Mouse (Mus musculus) midbrain, embryonic 14.5 days (tissue): ENCODE results near the gene Pibf1. TPM values are rescaled to one million over a fixed set of nuclear protein-coding genes. Genes with fewer than 3 reads are reported as not detected.
A peak's percentile ranks its signal among the peaks of the same experiment; 100 is the strongest.

Experiments
- ATAC-seq: fragments of 200-750 bp; cut with Nextera tagmentation; 2 replicates; pipeline ENCODE4 v1.8.0; 2017; ENCODE audit warnings: moderate number of reproducible peaks, moderate library complexity; ENCODE audit not compliant: low FRiP score, low TSS enrichment
- DNase-seq: peaks from one replicate; pipeline ENCODE4 v3.0.0-alpha.2; 2015
- H3K27ac ChIP-seq: fragments of 300-500 bp; sonication (generic); replicated peaks from 2 replicates; pipeline ENCODE4 v1.5.1; 2014; ENCODE audit warnings: mild to moderate bottlenecking, low read depth, low read length, moderate library complexity
- H3K27me3 ChIP-seq: fragments of 300-500 bp; sonication (generic); 2 replicates; pipeline ENCODE4 v1.6.1; 2014; ENCODE audit warnings: low read length, control low read depth, mixed read lengths; ENCODE audit not compliant: control insufficient read depth, insufficient read depth
- H3K36me3 ChIP-seq: fragments of 300-500 bp; sonication (generic); 2 replicates; pipeline ENCODE4 v1.6.1; 2014; ENCODE audit warnings: low read length, control low read depth; ENCODE audit not compliant: control insufficient read depth, insufficient read depth
- H3K4me1 ChIP-seq: fragments of 300-500 bp; sonication (generic); 2 replicates; pipeline ENCODE4 v1.6.1; 2014; ENCODE audit warnings: mild to moderate bottlenecking, antibody characterized with exemption, low read length, control low read depth; ENCODE audit not compliant: control insufficient read depth, insufficient read depth
- H3K4me2 ChIP-seq: fragments of 300-500 bp; sonication (generic); 2 replicates; pipeline ENCODE4 v1.6.1; 2014; ENCODE audit warnings: mild to moderate bottlenecking, low read length, moderate library complexity
- H3K4me3 ChIP-seq: fragments of 300-500 bp; sonication (generic); replicated peaks from 2 replicates; pipeline ENCODE4 v1.5.1; 2014; ENCODE audit warnings: low read depth, low read length
- H3K9ac ChIP-seq: fragments of 300-500 bp; sonication (generic); replicated peaks from 2 replicates; pipeline ENCODE4 v1.6.1; 2014; ENCODE audit warnings: mild to moderate bottlenecking, low read length, moderate library complexity
- H3K9me3 ChIP-seq: fragments of 300-500 bp; sonication (generic); 2 replicates; pipeline ENCODE4 v1.6.1; 2016; ENCODE audit warnings: low read length, control low read depth, mixed read lengths; ENCODE audit not compliant: control insufficient read depth
- WGBS: fragments of 180-500 bp; shearing (Covaris S2); extraction: QIAGEN DNeasy Blood & Tissue Kit; methylation state at CpG from one replicate; pipeline ENCODE4 v1.1.7; 2014; 5-methylcytosine and 5-hydroxymethylcytosine counted together
- polyA plus RNA-seq: library from polyadenylated mRNA; unstranded; fragments of >200 nt; fragmentation: Nextera tagmentation; extraction: Ambion mirVana; gene quantifications from 2 replicates; pipeline ENCODE4 v1.2.1, GENCODE M21; 2014

The Pibf1 gene
- polyA plus RNA-seq, 1 experiment from 2014 or later = 19.3 TPM

DNA sequence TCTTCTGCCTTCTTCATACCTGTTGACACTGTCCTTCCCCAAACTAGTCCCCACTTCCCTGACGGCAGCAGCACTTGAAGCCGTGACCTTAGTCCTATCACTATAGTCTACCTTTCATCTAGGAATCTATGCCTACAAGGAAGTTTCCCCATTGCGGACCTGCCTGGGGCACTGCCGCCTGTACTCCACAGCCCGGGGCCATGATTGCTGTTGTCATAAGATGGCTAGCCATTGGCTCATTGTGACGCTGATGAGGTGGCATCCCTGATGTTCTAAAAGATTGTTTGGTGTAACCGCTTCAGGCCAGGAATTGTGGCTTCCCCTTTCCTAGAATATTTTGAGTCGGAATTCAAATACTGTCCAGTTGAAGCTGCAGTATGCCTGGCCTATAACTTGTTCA, 195.2 kb downstream of the Pibf1 start:
- H3K36me3 ChIP-seq = no peaks in the 10 kb centered on the region
- DNase-seq (no peak), ATAC-seq (no peak)
- peaks cover 22% of the 10 kb centered on the region for H3K27me3 ChIP-seq
- H3K4me2 ChIP-seq = no peak overlapping the region
- H3K9ac ChIP-seq = no peak overlapping the region
- no peak overlapping the region for H3K4me3 ChIP-seq
- 90% methylated on average over 8 of the region's 8 CpGs for WGBS
- no peaks in the 10 kb centered on the region for H3K4me1 ChIP-seq
- H3K27ac ChIP-seq = no peak overlapping the region
- H3K9me3 ChIP-seq = no peaks in the 10 kb centered on the region

DNA sequence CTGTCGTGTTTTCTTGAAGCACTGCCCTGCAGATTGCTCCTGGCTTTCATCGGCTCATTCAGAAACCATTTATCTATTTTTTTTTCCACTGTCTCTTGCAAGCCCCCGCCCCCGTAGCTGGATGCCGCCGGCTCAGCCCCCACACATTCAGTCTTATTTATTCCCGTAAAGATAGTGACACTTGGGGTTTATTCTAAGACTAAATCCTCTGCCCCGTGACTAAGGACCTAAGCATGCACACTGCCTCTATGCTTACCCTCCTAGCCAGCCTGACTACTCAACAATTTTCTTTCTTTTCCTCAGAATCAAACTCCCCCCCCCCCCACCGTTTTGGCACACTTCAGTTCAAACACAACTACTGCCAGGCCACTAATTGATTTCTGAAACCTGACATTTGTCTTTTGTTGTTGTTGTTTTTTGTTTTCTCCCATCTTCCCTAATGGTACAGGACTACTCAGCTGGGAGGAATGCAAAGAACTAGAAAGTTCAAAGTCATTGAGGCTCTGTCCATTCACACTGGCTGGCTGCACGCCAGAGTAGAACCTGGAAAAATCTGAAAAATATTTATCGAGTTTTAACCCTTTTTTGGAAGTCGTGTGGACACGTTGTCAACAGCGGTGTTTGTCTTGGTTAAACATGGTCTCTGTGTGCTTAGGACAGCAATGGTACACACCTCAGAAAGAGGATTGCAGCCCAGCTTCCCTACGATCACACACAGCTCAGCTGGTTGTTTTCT, 196.6 kb downstream of the Pibf1 start:
- Histone ChIP-seq H3K9me3 (no peaks in the 10 kb centered on the region), H3K27ac (no peak overlapping the region), H3K4me1 (no peaks in the 10 kb centered on the region), H3K36me3 (no peaks in the 10 kb centered on the region), H3K27me3 (peaks cover 33% of the 10 kb centered on the region), H3K9ac (no peak overlapping the region), H3K4me2 (no peak overlapping the region), H3K4me3 (no peak overlapping the region)
- no peak for ATAC-seq
- 51% methylated on average over 15 of the region's 15 CpGs for WGBS
- no peak for DNase-seq

DNA sequence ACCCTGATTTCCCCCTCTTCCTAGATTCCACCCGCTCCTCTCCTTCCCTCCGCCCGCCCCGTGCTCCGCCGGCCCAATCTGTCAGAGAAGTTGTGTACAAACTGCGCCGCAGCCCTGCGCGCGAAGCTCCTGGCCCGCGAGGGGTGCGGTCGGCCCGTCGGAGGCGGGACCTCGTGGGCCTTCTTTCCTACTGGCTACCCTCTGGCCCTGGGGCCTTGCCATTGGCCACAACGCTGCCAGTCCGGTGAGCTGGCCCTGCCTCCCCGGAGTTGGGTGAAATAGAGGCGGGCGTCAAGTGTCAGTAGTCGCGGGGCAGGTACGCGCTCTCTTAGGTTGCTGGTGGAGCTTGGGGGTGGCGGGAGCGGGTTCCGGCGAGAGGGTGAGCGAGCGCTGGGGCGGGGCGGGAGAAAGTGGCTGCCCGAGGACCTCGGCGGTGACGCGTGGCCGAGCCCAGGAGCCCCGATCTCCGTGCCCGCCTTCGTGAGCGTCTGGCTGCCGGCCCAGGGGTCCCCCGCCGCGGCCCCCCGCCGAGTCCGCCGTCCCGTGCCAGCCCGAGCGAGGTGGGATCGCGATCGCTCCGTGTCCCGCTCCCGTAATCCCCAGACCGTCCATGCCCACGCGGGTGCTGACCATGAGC, 199.3 kb downstream of the Pibf1 start, which contains the start of gene Klf5:
Gene Klf5 (plus strand): TSS at position 307 of the 637 bp plus-strand sequence.
- Histone ChIP-seq H3K4me1 (no peaks in the 10 kb centered on the region), H3K4me2 (peak within 1 kb of the TSS; percentile 96), H3K27me3 (peaks cover 40% of the 10 kb centered on the region), H3K9ac (peak within 1 kb of the TSS; percentile 65), H3K27ac (no peak within 1 kb of the TSS), H3K9me3 (no peaks in the 10 kb centered on the region), H3K4me3 (peak within 1 kb of the TSS; percentile 78), H3K36me3 (no peaks in the 10 kb centered on the region)
- DNase-seq (peak; percentile 94), ATAC-seq (peak; percentile 96)
- under 1% methylated on average over 67 of the region's 67 CpGs for WGBS

DNA sequence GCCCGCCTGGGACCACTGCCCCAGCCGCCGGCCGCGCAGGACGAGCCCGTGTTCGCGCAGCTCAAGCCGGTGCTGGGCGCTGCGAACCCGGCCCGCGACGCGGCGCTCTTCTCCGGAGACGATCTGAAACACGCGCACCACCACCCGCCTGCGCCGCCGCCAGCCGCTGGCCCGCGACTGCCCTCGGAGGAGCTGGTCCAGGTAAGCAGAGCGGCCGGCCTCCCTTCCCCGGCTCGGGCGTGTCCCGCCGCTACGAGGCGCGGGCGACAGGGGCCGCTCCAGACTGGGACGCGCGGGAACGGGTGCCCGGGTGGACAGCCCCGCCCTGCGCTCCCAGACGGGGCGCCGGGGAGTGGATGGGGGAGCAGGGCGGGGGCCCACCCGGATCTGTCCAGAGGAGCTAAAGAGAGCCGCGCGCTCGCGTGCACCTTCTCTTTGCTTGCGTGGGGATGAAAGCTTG, 199.8 kb downstream of the Pibf1 start:
- Histone ChIP-seq H3K4me1 (no peaks in the 10 kb centered on the region), H3K27ac (no peak overlapping the region), H3K9ac (peak overlapping the region; percentile 65), H3K4me3 (peak overlapping the region; percentile 78), H3K9me3 (no peaks in the 10 kb centered on the region), H3K27me3 (peaks cover 40% of the 10 kb centered on the region), H3K4me2 (peak overlapping the region; percentile 96), H3K36me3 (no peaks in the 10 kb centered on the region)
- under 1% methylated on average over 58 of the region's 60 CpGs for WGBS
- peak; percentile 80 for DNase-seq
- peak; percentile 83 for ATAC-seq

DNA sequence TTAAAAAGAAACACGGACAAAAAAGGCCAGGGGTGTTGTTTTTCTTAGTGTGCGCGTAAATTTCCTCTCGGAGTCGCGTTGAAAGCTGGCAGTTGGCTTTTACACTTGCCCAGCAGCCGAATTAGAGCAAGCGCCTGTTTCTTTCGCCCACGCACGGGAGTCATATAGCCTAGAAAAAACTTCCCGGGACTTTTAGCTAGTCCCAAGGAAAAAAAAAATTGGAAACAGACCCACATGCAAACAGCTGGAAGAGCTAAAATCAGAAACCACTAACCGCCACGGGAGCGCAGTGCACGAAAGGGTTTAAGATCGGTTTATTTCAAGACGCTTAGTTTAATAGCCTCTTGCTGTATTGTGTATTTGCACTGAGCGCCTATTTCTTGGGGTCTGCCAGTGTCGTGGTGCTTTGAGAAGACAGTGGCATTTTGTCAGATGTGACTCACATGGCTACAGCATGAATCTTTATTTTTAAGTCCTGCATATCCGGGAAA, 200.5 kb downstream of the Pibf1 start:
- Histone ChIP-seq H3K9ac (peak overlapping the region; percentile 65; the same call in 1 of the 2 replicates), H3K4me2 (peak overlapping the region; percentile 96), H3K27ac (no peak overlapping the region), H3K4me1 (no peaks in the 10 kb centered on the region), H3K27me3 (peaks cover 40% of the 10 kb centered on the region), H3K9me3 (no peaks in the 10 kb centered on the region), H3K4me3 (peak overlapping the region; percentile 78), H3K36me3 (no peaks in the 10 kb centered on the region)
- WGBS = 7% methylated on average over 21 of the region's 21 CpGs
- ATAC-seq = no peak
- peak; percentile 55 for DNase-seq

DNA sequence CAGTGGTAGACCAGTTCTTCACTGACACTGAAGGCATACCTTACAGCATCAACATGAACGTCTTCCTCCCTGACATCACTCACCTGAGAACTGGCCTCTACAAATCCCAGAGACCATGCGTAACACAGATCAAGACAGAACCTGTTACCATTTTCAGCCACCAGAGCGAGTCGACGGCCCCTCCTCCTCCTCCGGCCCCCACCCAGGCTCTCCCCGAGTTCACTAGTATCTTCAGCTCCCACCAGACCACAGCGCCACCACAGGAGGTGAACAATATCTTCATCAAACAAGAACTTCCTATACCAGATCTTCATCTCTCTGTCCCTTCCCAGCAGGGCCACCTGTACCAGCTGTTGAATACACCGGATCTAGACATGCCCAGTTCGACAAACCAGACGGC, 202.2 kb downstream of the Pibf1 start:
- Histone ChIP-seq H3K4me3 (no peak overlapping the region), H3K9ac (no peak overlapping the region), H3K36me3 (no peaks in the 10 kb centered on the region), H3K27ac (no peak overlapping the region), H3K27me3 (peaks cover 34% of the 10 kb centered on the region), H3K4me1 (no peaks in the 10 kb centered on the region), H3K9me3 (no peaks in the 10 kb centered on the region), H3K4me2 (no peak overlapping the region)
- 62% methylated on average over 11 of the region's 11 CpGs for WGBS
- no peak for DNase-seq
- ATAC-seq = no peak

Other genes with a start within 250 kb of the Pibf1 start
- gene Rpl36a-ps1, start 105.1 kb upstream of the Pibf1 start, polyA plus RNA-seq = 0.72 TPM in 1 of 2 replicates, not detected in the other
- 108 and 112 TPM in 2 replicates for gene Mzt1, start 53.3 kb upstream of the Pibf1 start, polyA plus RNA-seq
- 10.6 and 16.4 TPM in 2 replicates for gene Bora, start 53.2 kb upstream of the Pibf1 start, polyA plus RNA-seq
- gene Dis3, start 346 bp downstream of the Pibf1 start, polyA plus RNA-seq = 23.5 and 34.2 TPM in 2 replicates
- gene Klf5, start 199.3 kb downstream of the Pibf1 start, polyA plus RNA-seq = 2.2 and 2.7 TPM in 2 replicates